Mouse (Mus musculus): ENCODE data around the gene Dhdh.
"Not testable (repeated sequence)": the region's sequence is repeated elsewhere in the genome, so short reads cannot be mapped to it uniquely, and the experiment has no call there.

Dhdh gene

DNA sequence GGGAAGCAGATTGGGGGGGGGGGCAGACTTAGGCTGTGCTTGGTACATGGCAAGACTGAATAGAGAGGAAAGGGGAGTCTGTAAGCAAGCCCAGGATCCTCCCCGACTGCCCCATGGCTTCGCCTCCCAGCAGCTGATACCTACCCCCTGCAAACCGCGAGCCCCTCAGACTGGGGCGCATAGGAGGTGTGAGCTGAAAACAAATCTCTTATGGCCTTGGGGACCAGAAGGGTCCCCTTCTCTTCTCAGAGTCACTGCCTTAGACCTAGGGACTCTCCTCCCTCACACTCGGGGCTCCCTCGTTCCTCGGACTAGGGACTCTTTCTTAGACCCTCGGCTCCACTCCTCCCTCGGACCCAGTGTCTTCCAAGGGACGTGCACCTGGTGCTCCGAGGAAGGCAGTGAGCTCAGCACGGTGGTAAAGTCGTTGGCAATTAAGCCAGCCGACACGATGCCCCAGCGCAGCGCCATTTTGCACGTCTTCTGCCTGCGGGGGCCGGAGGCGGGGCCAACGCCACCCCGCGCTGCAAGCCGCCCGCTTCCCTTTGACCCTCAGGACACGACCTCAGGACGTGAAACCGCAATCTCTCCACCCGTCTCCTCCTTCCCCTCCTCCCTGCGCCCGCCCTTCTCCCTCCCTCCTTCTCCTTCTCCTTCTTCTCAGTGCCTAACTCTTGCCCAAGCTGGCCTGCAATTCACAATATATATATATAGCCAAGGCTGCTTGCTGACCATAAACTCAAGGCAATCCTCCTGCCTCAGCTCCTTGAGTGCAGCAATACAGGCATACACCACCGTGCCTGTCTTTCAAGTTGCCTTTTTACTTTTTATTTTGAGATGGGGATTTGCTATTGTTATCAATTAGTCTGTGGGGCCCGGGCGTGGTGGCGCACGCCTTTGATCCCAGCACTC, at the start of gene Dhdh:
Gene Dhdh, minus strand, starts transcription at position 513 of the 912 bp plus-strand sequence.
- in situ Hi-C loops (cut with MboI; ENCODE audit: low pct_unique_long_range_greater_than_20kb in 1 of 2, low sequenced_read_pairs in 2 of 2, unreplicated experiment in 1 of 2): no loop called here

DNA sequence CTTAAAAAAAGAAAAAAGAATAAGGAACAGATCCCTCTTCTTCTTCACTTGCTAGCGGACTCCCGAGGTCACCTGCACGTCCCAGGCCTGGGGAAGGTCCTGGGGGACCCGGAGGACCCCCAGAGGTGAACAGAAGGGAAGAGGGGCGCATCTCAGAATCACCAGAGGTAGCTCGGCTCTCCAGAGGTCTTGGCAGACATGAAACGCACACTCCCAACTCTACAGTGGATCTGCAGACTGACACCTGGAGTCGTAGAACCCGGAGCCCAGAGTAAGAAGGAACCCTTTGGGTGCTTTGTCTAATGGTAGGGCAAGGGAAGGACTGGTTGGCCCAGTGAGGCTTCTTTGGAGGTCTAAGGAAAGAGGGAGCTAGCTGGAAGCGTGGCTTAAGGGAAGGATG, 49.0 kb upstream of the Dhdh start:
- in situ Hi-C loops (cut with MboI; ENCODE audit: low pct_unique_long_range_greater_than_20kb in 1 of 2, low sequenced_read_pairs in 2 of 2, unreplicated experiment in 1 of 2): no loop called here

DNA sequence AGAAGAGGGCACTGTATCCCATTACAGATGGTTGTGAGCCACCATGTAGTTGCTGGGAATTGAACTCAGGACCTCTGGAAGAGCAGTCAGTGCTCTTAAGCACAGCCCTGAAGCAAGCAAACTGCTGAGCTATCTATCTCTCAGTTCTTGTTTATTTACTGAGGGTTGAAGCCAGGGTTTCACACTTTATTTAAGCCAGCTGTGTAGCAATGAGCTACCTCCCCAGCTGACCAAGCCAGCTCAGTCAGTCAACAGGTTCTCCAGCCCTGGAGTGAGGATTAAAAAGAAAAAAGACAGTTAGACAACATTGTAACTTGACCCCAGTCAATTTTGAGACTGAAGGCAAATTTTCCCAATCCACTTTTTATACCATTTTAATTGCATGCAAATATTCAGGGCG, 47.1 kb upstream of the Dhdh start:
- in situ Hi-C loops (cut with MboI; ENCODE audit: low pct_unique_long_range_greater_than_20kb in 1 of 2, low sequenced_read_pairs in 2 of 2, unreplicated experiment in 1 of 2): no loop called here

DNA sequence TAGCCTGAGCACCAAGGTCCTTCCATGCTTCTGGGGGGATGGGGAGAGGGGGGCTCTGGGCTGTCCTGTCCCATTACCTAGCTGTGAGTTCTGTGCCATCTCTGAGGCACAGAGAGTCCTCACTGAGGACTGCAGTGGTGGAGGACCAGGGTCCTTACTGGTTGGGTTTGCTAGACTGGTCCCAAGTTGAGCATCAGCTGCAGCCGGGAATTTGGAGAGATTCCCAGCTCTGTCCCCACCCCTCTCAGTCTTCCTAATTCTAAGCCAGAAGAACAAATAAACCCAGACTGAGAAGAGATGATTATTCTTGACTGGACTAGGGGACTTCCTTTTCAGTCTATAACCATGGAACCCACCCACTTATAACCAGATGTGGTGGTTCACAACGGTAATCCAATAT, 42.0 kb upstream of the Dhdh start:
- in situ Hi-C loops (cut with MboI; ENCODE audit: low pct_unique_long_range_greater_than_20kb in 1 of 2, low sequenced_read_pairs in 2 of 2, unreplicated experiment in 1 of 2): no loop called here

DNA sequence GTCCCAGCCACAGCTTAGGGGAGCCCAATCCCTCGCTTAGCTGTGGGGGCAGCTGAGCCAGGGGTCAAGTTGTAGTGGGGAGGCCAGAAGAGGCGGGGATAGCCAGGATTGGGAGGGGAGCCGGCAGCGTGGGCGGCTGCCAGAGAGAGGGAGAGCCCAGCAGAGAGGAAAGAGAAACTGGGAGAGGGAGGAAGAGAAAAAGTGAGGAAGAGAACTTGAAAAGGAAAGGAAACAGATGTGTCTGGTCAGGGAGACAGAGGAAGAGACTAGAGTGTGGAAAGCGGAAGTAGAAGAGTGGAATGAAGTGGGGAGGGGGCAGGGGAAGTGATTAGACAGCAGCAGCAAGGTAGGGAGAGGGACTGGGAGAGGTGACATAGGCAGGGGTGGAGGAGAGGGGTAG, 40.9 kb upstream of the Dhdh start:
- in situ Hi-C loops (cut with MboI; ENCODE audit: low pct_unique_long_range_greater_than_20kb in 1 of 2, low sequenced_read_pairs in 2 of 2, unreplicated experiment in 1 of 2): no loop called here

DNA sequence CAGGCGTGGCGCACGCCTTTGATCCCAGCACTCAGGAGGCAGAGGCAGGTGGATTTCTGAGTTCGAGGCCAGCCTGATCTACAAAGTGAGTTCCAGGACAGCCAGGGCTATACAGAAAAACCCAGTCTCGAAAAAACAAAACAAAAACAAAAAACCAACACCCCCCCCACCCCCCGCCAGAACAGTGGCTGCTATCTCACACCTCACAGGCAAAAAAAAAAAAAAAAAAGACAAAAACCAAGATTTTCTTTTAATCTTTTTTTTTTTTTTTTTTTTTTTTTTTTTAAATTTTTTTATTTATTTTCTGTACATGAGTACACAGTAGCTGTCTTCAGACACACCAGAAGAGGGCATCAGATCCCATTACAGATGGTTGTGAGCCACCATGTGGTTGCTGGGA, 38.6 kb upstream of the Dhdh start:
- in situ Hi-C loops (cut with MboI; ENCODE audit: low pct_unique_long_range_greater_than_20kb in 1 of 2, low sequenced_read_pairs in 2 of 2, unreplicated experiment in 1 of 2): not testable (repeated sequence)

DNA sequence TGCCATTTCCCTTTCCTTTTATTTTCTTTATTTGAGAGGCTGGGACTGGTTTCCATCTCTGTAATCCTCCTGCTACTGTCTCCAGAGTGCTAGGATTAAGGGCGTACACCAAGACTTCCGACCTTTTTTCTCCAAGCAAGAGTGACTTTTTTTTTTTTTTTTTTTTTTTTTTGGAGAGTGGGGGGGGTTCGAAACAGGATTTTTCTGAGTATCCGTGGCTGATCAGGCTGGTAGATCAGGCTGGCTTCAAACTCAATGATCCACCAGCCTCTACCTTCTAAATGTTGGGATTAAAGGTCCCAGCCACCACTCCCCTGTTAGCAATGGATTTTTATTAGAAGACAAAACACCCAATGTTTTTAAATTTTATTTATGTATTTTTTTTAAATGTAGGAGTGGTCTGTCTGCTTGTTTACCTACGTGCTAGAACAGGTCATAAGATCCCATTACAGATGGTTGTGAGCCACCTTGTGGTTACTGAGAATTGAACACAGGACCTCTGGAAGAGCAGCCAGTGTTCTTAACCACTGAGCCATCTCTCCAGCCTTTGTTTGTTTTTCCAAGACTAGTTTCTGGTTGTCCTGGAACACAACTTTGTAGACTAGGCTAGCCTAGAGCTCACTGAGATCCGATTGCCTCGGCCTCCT, 38.0 kb upstream of the Dhdh start:
- in situ Hi-C loops (cut with MboI; ENCODE audit: low pct_unique_long_range_greater_than_20kb in 1 of 2, low sequenced_read_pairs in 2 of 2, unreplicated experiment in 1 of 2): no loop called here

DNA sequence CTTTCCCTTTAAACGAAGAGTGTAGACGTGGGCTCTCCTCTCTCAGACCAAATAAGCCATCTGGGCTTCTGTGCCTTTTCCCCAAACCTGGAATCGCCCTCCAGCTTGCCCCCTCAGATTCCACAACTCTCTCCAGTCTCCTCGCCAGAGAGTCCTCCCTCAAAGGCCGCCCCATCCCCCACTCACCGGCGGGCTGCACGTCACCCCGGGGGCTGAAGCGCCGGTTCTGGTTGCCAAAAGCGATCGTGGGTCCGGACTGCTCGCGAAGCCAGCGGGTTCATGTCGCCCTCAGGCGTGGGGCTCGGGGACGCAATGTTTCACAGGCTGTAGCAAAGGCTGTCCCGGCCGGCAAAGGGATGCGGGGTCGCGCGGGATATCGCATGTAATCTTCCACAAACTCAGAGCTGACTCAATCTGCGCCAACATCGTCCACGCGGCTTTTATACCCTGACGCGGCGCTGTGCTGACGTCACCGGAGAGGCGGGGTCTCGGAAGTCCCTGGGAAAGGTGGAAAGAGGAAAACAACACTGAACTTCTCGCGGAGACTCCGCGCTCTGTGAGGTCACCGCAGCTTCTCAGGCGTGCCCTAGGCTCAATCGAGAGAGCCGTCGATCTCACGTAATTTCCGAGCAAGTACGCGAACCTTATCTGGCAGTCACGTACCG, 37.3 kb upstream of the Dhdh start, which contains the start of the genes Ppp1r15a and Plekha4:
Gene Ppp1r15a, minus strand, starts transcription at position 460 of the 665 bp plus-strand sequence.
Gene Plekha4, plus strand, starts transcription at position 522 of the 665 bp plus-strand sequence.
- in situ Hi-C loops (cut with MboI; ENCODE audit: low pct_unique_long_range_greater_than_20kb in 1 of 2, low sequenced_read_pairs in 2 of 2, unreplicated experiment in 1 of 2): no loop called here

DNA sequence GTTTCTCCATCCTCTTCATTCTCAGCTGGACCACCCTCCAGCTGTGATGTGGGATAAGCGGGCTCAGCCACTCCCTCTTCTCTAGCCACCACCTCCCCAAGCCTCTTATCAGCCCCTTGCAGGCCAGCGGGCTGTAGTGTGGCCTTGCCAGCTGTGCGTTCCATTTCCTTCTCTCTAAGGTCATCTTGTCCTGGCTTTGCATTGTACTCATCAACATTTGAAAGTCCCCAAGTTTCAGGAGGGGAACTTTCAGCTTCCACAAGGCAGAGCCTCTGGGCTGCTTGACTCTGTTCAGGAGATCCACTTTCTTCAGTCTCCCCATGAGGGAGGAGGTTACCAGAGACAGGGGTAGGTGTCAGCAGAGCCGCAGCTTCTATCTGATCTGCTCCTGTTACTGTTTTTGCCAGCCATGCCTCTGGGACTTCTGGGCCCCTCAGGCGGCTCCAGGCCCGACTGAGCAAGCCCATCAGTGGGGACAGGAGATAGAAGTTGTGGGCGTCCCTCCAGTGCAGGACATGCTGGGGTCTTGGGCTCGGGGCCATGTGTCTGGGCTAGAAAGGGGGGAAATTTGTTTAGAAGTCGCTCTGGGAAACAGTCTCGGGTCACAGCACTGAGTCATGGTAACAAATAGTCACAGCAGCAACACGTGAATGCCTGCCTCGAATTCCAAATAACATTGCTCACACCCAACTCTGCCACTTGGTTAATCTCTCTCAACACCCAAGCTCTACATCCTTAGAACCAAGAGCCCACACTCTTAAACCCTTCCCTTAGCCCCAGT, 36.4 kb upstream of the Dhdh start:
- in situ Hi-C loops (cut with MboI; ENCODE audit: low pct_unique_long_range_greater_than_20kb in 1 of 2, low sequenced_read_pairs in 2 of 2, unreplicated experiment in 1 of 2): no loop called here

DNA sequence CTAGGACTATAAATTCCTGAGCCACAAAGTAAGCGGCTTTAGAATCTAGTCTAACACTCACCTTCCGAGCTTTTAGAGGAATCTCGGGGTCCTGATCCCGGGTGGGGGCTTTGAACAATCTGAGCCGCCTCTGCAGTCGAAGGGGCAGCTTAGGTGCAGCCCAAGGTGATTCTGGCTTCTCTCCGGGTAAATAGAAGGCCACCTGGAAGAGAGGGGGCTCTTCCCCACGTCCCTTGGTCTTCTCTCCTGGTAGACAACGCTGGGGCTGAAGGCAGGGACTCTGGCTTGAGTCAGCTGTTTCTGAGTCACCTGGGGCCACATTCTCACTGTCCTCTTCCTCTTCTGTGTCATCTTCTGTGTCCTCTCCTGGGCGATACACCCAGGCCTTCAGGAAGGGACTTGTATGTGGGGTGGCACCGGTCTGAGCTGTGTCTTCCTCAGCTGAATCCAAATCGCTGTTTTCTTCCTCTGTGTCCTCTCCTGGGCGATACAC, 35.1 kb upstream of the Dhdh start:
- in situ Hi-C loops (cut with MboI; ENCODE audit: low pct_unique_long_range_greater_than_20kb in 1 of 2, low sequenced_read_pairs in 2 of 2, unreplicated experiment in 1 of 2): no loop called here

DNA sequence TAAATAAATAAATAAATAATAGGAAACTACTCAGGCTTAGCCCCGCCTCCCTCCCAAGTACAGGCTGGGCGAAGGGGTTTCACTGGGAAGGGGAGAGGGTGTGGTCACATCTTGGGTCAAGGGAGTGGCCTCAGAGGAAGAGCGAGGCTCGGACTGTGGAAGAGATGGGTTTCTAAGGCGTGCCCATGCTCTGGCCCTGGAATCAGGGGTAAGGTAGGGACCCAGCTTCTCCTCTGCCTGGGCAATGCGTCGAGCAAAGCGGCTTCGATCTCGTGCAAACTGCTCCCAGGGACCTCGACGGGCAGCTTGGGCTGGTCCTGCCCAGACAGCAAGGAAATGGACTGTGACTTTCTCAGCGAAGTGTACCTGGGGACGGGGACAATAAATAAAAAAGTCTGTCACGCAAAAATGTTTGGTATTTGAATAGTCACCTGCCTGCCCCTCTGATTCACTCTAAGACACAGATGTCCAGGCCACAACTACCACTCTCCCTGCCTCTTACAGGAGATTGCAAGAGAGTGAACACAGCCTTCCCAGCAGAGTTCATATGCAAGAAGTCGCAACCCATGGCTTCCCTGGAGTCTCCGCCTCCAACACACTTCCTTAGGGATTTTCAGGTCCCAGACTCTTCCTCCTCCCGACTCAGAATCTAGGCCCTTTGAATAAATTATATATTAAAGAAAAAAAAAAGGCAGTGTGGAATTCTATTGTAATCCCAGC, 34.5 kb upstream of the Dhdh start:
- in situ Hi-C loops (cut with MboI; ENCODE audit: low pct_unique_long_range_greater_than_20kb in 1 of 2, low sequenced_read_pairs in 2 of 2, unreplicated experiment in 1 of 2): no loop called here

DNA sequence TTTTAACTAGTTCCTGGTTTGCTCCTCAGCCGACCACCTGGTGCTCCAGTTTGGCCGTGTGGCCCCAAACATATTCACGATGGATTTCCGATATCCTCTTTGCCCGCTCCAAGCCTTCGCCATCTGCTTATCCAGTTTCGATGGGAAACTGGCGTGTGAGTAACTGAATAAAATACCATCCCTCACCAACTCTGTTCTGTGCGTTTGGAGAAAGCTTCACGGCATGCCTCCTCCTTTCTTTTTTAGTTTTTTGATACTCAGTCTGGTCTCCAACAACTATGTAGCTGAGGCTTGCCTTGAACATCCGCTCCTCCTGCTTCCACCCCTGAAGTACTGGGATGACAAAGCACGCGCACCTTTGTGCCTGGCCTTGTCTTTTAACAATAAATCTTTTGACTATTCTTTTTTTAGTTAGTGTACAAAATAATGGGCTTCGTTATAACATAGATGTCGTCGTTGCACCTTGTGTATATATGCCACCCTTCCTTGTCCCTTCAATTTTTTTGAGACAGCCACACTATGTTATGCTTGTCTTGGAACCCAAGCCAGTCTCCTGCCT, 33.7 kb upstream of the Dhdh start:
- in situ Hi-C loops (cut with MboI; ENCODE audit: low pct_unique_long_range_greater_than_20kb in 1 of 2, low sequenced_read_pairs in 2 of 2, unreplicated experiment in 1 of 2): no loop called here

DNA sequence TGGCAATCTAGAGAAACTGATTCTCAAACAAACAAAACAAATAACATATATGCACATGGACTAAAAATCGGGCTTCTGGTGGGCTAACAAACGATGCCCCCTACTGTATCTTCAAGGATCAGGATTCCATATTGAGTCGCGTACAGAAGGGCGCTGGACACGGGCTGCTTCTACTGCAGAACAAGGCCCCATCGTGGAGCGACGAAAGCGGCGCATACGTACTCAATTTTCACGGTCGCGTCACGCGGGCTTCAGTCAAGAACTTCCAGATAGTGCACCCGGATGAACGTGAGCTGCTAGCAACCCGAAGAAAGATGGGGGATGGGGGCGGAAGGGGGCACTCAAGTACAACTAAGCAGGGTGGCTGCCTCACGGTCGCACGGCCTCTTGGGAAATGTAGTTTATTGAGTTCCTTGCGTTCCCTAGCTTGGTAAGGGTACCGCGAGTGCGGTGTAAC, 33.2 kb upstream of the Dhdh start:
- in situ Hi-C loops (cut with MboI; ENCODE audit: low pct_unique_long_range_greater_than_20kb in 1 of 2, low sequenced_read_pairs in 2 of 2, unreplicated experiment in 1 of 2): no loop called here

DNA sequence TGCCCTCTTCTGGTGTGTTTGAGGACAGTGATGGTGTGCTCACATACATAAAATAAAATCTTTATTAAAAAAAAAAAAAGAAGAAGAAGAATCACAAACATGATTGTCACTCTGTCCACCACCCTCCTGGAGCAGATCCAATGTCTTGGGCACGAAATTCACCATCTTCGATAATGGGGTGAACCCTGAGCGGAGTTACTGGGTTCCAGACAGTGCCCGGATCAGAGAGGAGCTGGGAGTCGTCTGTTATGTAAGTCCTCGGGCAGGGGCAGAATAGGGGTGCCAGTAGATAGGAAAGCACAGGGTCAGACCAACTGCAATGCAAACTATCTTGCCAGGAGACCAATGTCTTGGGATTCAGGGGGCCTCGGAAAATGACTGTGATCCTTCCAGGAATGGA, 32.0 kb upstream of the Dhdh start:
- in situ Hi-C loops (cut with MboI; ENCODE audit: low pct_unique_long_range_greater_than_20kb in 1 of 2, low sequenced_read_pairs in 2 of 2, unreplicated experiment in 1 of 2): no loop called here

DNA sequence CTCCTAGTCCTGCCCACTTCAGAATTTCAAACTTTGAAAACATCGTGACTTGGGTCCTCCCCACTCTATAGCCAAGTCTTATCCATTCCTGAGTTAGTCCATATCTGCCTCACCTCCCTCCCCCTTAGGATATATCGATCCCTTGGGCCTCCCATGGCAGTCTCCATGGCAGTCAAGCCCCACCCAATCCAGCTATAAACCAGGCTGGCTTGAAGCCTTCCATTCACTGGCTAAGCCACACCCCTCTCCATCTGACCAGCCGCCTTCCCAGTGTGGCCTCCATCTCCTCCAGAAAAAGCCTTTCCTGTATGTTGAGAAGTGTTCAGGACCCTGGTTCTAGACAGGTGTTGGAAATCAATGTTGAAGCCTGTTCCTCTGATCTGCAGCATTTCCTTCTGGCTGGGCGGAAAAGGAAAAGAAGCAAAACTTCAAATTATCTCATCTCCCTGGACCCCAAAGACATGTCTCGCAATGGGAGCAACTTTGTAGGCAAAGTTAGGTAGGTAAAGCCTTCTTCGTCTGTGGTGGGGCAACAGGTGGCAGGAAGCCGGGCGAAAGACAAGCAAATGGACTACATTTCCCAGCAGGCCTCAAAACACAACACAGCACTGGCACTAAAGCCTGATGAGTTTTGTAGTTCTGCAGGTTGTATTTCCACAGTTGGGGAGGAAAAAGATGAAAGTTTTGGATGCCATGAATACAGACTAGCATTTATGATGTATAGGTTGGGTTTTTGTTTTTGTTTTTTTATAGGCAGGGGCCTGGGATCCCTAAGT, 30.9 kb upstream of the Dhdh start:
- in situ Hi-C loops (cut with MboI; ENCODE audit: low pct_unique_long_range_greater_than_20kb in 1 of 2, low sequenced_read_pairs in 2 of 2, unreplicated experiment in 1 of 2): no loop called here

DNA sequence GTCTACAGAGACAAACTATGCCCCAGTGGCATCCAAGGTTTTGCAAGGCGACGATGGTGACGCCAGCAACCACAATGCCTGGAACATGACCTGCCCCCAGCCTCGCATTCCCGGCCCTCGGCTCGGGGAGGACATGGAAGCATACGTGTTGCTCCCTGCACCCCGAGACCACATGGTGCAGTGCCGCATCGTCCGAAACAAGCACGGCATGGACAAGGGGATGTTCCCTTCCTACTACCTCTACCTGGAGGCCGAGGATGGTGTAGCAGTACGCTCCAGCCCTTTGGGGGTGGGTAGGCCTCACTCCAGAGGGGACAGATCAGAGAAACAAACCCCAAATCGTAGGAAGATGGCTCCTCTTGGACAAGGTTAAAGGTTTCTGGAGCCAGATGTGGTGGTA, 30.0 kb upstream of the Dhdh start:
- in situ Hi-C loops (cut with MboI; ENCODE audit: low pct_unique_long_range_greater_than_20kb in 1 of 2, low sequenced_read_pairs in 2 of 2, unreplicated experiment in 1 of 2): no loop called here

DNA sequence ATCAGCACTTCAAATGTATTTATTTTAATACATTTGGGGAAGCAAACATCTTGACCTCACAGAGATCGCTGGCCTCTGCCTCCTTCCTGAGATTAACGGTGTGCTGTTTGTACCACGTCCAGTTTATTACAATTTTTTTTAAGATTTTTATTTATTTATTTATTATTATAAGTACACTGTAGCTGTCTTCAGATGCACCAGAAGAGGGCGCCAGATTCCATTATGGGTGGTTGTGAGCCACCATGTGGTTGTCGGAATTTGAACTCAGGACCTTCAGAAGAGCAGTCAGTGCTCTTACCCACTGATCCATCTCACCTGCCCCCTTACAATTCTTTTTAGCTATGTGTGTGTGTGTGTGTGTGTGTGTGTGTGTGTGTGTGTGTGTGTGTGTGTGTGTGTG, 28.2 kb upstream of the Dhdh start:
- in situ Hi-C loops (cut with MboI; ENCODE audit: low pct_unique_long_range_greater_than_20kb in 1 of 2, low sequenced_read_pairs in 2 of 2, unreplicated experiment in 1 of 2): not testable (repeated sequence)
